Mouse (Mus musculus) heart, adult 8-10 months (tissue): ENCODE results near the gene Mertk. TPM values are rescaled to one million over a fixed set of nuclear protein-coding genes. Genes with fewer than 3 reads are reported as not detected.
A peak's percentile ranks its signal among the peaks of the same experiment; 100 is the strongest.

Experiments used
- DNase-seq: peaks from one replicate; pipeline ENCODE4 v3.0.0; 2022; ENCODE audit warnings: low spot score
- total RNA-seq, 4 experiments: library from RNA; stranded (reverse); gene quantifications; 2 replicates each; pipeline ENCODE4 v1.2.4; 2022

Gene Mertk
- total RNA-seq, 4 experiments from 2014 or later, result 4.4 to 5.3 (median 4.5) TPM

GRCm38 (mm10) chr2:128722106-128722710 is 23.5 kb downstream of the Mertk start:
- DNase-seq, result no peak

- DNase-seq, result no peak
These were observed 27.3 kb downstream of the Mertk start for GRCm38 (mm10) chr2:128726067-128726466.

GRCm38 (mm10) chr2:128726626-128727025 is 27.9 kb downstream of the Mertk start:
- DNase-seq, result no peak

GRCm38 (mm10) chr2:128727552-128727951 is 28.8 kb downstream of the Mertk start:
- no peak for DNase-seq

- no peak for DNase-seq
These were observed 29.3 kb downstream of the Mertk start for GRCm38 (mm10) chr2:128728066-128728465.

- no peak for DNase-seq
These were observed 30.4 kb downstream of the Mertk start for GRCm38 (mm10) chr2:128729141-128729540.

- DNase-seq, result no peak
These were observed 32.8 kb downstream of the Mertk start for GRCm38 (mm10) chr2:128731514-128731913.

- DNase-seq, result no peak
These were observed 33.2 kb downstream of the Mertk start for GRCm38 (mm10) chr2:128731951-128732350.

- DNase-seq, result no peak
These were observed 36.3 kb downstream of the Mertk start for GRCm38 (mm10) chr2:128735089-128735488.

- no peak for DNase-seq
These were observed 38.3 kb downstream of the Mertk start for GRCm38 (mm10) chr2:128737051-128737450.

- no peak for DNase-seq
These were observed 39.0 kb downstream of the Mertk start for GRCm38 (mm10) chr2:128737796-128738195.

- DNase-seq, result peak; percentile 39
These were observed 40.0 kb downstream of the Mertk start for GRCm38 (mm10) chr2:128738725-128739258.

- no peak for DNase-seq
These were observed 47.3 kb downstream of the Mertk start for GRCm38 (mm10) chr2:128745879-128746620.

- DNase-seq, result peak; percentile 79
These were observed 47.9 kb downstream of the Mertk start for GRCm38 (mm10) chr2:128746621-128747151.

GRCm38 (mm10) chr2:128747433-128748028 is 48.8 kb downstream of the Mertk start:
- peak; percentile 55 for DNase-seq

GRCm38 (mm10) chr2:128748171-128748570 is 49.4 kb downstream of the Mertk start:
- no peak for DNase-seq

- peak; percentile 51 for DNase-seq
These were observed 52.3 kb downstream of the Mertk start for GRCm38 (mm10) chr2:128751030-128751429.

GRCm38 (mm10) chr2:128753295-128753873 is 54.6 kb downstream of the Mertk start:
- no peak for DNase-seq

GRCm38 (mm10) chr2:128755149-128755691 is 56.5 kb downstream of the Mertk start:
- no peak for DNase-seq

- no peak for DNase-seq
These were observed 60.1 kb downstream of the Mertk start for GRCm38 (mm10) chr2:128758724-128759340.

- no peak for DNase-seq
These were observed 63.3 kb downstream of the Mertk start for GRCm38 (mm10) chr2:128762008-128762407.
